Mouse (Mus musculus) right cerebral cortex, postnatal 14 days (tissue): ENCODE measurements around the gene Cd79a.
"Not testable (repeated sequence)": the region's sequence is repeated elsewhere in the genome, so short reads cannot be mapped to it uniquely, and the experiment has no call there.

Source experiments
- DNase-seq: peaks from one replicate; pipeline ENCODE4 v3.0.0; 2022

Cd79a gene

DNA sequence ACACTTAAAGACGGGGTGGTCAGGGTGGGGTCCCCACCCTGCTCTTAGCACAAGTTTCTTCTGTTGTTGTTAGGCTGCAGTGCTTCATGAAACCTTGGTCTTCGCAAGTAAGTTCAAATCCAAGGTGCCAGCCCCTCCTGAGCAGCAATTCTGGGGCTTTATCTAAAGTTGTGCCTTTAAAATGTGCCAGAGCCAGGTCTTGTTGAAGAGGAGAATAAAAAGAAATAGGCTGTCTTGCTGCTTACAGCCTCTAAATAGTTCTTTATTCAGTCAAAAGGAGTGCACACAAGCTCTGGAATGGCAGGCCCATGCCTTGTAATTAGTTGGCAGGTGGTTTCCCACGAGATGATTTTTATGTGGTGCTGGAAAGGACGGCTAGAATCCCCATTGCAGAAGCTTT lies 10.1 kb upstream of the Cd79a start:
- no peak for DNase-seq

- DNase-seq = no peak
Measured at GRCm38 (mm10) chr7:24889431-24890220, 7.6 kb upstream of the Cd79a start.

DNA sequence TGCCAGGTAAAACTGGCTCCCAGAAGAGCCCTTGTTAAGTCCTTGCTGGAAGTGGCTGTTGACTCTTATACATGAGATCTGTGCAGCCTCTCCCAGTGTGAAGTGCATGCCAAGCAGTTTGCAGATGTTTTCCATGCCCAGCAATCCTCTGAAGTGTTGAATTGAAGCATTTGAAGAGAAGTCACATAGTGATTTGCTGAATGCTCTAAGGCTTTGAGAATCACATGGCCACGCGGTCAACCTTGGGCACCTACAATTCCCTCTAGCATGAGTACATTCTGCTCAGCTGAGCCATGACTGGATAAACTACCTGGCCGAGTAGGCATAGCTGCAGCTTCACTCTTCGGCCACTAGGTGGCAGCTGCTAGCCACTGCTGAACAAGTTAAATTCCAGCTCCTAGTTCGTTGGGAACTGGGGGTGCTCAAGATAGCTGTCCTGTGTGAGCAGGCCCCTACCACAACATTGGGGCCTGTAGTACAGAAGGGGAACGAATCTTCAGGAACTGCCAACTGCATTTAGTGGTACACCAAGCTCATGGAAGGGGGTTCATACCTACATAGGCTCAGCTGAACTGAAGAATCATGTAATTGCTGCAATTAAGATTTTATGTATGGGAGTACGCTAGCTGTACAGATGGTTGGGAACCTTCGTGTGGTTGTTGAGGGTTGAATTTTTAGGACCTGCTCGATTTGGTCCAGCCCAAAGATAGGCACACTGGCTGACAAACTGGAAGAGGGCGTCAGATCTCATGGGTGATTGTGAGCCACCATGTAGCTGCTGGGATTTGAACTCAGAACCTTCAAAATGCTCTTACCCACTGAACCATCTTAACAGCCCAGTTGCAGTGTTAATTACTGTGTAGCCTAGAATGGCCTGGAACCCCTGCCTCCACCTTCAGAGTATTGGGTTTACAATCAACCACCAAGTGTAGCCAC lies 6.6 kb upstream of the Cd79a start:
- peak; percentile 58 for DNase-seq

GRCm38 (mm10) chr7:24891241-24892124 lies 5.7 kb upstream of the Cd79a start:
- no peak for DNase-seq

- no peak for DNase-seq
Measured at GRCm38 (mm10) chr7:24892125-24892583, 5.0 kb upstream of the Cd79a start.

DNA sequence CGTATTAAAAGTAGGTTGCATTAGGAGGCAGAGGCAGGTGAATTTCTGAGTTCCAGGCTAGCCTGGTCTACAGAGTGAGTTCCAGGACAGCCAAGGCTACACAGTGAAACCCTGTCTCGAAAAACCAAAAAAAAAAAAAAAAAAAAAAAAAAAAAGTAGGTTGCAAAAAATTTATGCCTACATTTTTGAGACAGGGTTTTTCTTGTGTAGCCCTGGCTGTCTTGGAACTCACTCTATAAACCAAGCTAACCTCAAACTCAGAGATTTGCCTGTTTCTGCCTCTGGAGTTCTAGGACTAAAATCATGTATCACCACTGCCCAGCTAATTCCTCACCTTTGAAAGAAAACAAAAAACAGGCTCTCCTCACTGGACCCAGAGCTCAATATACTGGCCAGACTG lies 1.4 kb upstream of the Cd79a start:
- DNase-seq = not testable (repeated sequence)

DNA sequence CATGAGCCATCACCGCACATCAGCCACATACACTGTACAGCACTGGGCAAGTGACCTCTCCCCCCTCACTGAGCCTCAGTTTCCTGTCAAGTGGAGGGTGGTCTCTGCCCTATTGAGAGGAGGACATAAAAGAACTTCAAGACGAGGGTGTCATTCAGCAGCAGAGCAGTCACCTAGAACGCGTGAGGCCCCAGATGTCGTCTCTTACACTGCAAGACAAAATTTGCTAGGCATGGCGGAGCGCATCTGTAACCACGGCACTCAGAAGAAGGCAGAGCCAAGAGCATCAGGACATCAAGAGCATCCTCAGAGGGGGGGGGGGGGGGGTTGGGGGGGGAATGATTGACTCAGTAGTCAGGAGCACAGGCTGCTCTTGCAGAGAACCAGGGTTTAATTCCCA lies 912 bp upstream of the Cd79a start:
- no peak for DNase-seq

GRCm38 (mm10) chr7:24897959-24898358 lies 778 bp downstream of the Cd79a start:
- DNase-seq = no peak

- DNase-seq = no peak
Measured at GRCm38 (mm10) chr7:24901114-24901513, 3.9 kb downstream of the Cd79a start.

DNA sequence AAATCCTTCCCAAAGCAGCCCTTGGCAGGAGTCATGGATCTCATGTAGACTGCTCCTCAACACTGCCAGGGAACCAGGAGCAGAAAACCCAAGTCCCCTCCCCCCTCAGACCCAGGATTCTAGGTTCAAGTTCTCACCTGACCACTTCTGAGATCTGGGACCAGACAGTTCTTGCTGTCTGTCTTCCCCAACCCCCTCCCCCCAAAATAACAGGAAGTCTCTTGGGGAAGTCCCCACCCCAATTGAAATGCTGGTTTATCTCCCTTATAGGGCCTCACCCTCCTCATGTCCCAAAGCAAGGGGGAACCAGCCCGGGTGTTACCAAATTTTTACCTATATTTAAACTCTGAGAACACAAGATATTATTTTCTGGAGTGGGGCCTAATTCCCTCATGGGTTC lies 4.7 kb downstream of the Cd79a start:
- no peak for DNase-seq

- no peak for DNase-seq
Measured at GRCm38 (mm10) chr7:24902264-24902629, 5.1 kb downstream of the Cd79a start.

DNA sequence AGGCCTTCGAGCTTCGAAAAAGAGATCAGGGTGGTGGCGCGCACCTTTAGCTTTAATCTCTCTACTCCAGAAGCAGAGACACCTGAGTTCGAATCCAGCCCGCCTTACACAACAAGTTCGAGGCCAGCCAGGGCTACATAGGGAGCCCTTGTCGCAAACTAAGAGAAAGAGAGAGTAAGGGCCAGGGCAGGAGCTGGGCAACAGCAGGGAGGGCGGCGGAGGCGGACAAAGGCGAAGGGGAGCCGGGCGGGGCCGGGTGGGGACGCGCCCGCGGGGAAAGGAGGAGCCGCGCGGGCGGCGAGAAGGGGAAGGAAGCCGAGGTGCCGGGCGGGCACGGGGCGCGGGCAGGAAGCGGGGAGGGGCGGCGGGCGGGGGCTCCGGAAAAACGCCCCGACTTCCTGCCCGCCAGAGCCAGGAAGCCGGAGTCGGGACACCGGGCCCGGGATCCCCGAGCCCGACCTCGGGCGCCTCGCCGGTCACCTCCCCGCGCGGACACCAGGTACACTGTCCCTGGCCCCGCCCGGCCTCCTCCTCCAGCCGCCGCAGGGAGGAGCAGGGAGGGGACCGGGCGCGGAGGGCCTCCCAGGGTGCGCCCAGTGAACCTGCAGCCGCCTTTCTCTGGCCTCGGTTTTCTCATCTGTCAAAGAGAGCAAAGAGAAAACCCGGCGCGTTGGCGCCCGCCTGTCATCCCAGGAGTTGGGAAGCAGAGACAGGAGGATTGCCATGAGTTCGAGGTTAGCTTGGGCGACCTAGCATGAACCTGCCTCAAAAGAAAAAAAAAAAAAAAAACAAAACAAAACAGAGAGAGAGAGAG lies 5.7 kb downstream of the Cd79a start, which contains the start of gene Arhgef1:
Arhgef1 (plus strand) TSS at position 283 of the 814 bp plus-strand sequence.
- peak; percentile 46 for DNase-seq

DNA sequence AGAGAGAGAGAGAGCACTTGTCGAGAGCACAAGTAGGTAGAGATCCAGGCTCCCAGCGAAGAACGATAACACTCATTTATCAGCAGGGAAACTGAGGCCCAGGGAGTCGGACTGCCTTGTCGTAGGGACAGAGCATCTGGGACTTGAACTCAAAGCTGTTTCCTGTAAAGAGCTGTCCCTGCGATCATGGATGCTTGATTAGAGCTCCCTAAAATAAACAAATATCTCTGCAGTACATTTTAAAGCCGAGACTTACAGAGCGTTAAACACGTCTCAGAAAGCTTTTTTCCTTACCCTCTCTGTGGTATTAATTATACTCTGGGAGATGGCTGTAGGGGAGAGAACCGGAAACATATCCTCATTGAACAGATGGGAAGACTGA lies 6.3 kb downstream of the Cd79a start:
- DNase-seq = no peak

- DNase-seq = peak; percentile 96
Measured at GRCm38 (mm10) chr7:24904070-24904483, 6.9 kb downstream of the Cd79a start.

- DNase-seq = peak; percentile 55
Measured at GRCm38 (mm10) chr7:24904936-24905335, 7.8 kb downstream of the Cd79a start.

DNA sequence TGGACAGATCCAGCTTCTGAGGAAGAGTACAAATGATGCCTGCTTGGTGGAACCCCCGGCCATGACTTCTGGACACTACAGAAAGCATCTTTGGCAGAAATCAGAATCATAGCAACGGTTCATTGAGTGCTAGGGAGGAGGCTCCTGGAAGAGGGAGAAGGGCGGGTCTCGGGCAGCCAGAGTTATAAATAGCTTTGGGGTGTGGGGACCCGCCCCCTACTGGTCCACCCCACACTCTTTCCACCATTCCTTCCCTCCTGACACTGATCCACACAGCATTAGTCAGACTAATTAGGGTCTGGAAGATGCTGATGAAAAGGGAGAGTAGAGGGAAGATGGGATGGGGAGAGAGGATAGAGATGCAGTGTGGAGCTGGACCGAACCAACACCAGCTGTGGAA lies 9.4 kb downstream of the Cd79a start:
- DNase-seq = no peak

- DNase-seq = no peak
Measured at GRCm38 (mm10) chr7:24907211-24907748, 10.1 kb downstream of the Cd79a start.

DNA sequence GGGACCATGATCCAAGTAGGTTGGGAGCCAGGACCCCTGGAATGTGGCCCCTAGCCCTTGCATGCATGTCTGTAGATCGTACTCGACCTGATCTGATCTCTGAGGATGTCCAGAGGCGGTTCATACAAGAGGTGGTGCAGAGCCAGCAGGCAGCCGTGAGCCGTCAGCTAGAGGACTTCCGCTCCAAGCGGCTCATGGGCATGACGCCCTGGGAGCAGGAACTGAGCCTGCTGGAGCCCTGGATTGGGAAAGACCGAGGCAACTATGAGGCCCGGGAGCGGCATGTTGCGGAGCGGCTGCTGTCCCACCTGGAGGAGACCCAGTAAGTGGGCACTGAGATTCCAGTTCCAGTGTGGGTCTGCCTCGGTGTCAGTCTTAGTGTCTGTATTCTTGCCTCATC lies 15.3 kb downstream of the Cd79a start:
- no peak for DNase-seq

GRCm38 (mm10) chr7:24918763-24919323 lies 21.7 kb downstream of the Cd79a start:
- no peak for DNase-seq

GRCm38 (mm10) chr7:24919728-24920127 lies 22.5 kb downstream of the Cd79a start:
- no peak for DNase-seq

DNA sequence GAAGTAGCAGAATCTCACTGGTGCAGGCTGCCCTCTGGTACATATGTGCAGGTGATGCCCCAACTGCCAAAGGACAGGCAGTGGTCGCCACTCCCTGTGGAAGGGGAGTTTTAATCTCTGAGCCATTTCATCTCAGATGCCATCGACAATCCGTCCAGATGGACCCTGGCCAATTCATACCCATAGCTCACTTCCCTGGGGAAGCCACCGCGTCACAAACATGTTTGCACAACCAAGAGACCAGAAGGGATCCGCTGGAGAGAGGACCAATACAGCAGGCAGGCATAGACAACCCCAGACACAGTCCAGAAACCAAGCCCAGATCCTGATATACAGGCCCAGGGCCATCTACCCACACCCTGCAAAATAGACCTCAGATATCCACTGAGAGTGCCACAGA lies 33.3 kb downstream of the Cd79a start:
- no peak for DNase-seq
